Mouse (Mus musculus) left cerebral cortex, adult 8-10 months (tissue): ENCODE data around the gene Caprin1. TPM values are rescaled to one million over a fixed set of nuclear protein-coding genes. Genes with fewer than 3 reads are reported as not detected.

Experiments
- DNase-seq, 2 experiments: peaks; one replicate each; pipeline ENCODE4 v3.0.0; 2022; ENCODE audit warnings: low spot score in 2 of 2
- total RNA-seq, 4 experiments: library from RNA; stranded (reverse); gene quantifications; 2 replicates each; pipeline ENCODE4 v1.2.4; 2022

The Caprin1 gene
- total RNA-seq, 4 experiments from 2014 or later, result 218 to 270 (median 243) TPM

GRCm38 (mm10) chr2:103796861-103797466 is 485 bp downstream of the Caprin1 start:
- peak; percentile 43 to 67 for DNase-seq

- peak; percentile 33 to 50 for DNase-seq
These were observed 1.1 kb downstream of the Caprin1 start for GRCm38 (mm10) chr2:103796211-103796860.

- peak; percentile 15 to 45 for DNase-seq
These were observed 1.6 kb downstream of the Caprin1 start for GRCm38 (mm10) chr2:103795843-103796210.

- no peak for DNase-seq
These were observed 5.4 kb downstream of the Caprin1 start for GRCm38 (mm10) chr2:103792009-103792408.

- DNase-seq, result no peak
These were observed 11.7 kb downstream of the Caprin1 start for GRCm38 (mm10) chr2:103785735-103786134.

- no peak for DNase-seq
These were observed 12.8 kb downstream of the Caprin1 start for GRCm38 (mm10) chr2:103784621-103785020.

GRCm38 (mm10) chr2:103762492-103762891 is 35.0 kb downstream of the Caprin1 start:
- DNase-seq, result no peak

GRCm38 (mm10) chr2:103761993-103762392 is 35.5 kb downstream of the Caprin1 start:
- DNase-seq, result no peak

GRCm38 (mm10) chr2:103760906-103761716 is 36.3 kb downstream of the Caprin1 start, which contains the start of gene Nat10:
Nat10 (minus strand) TSS chr2:103761270.
- DNase-seq, result peak; percentile 98 to 99

GRCm38 (mm10) chr2:103760421-103760820 is 37.0 kb downstream of the Caprin1 start:
- DNase-seq, result no peak

- DNase-seq, result no peak
These were observed 41.9 kb downstream of the Caprin1 start for GRCm38 (mm10) chr2:103755458-103756085.

- DNase-seq, result no peak
These were observed 42.8 kb downstream of the Caprin1 start for GRCm38 (mm10) chr2:103754614-103755013.

GRCm38 (mm10) chr2:103751771-103752170 is 45.7 kb downstream of the Caprin1 start:
- DNase-seq, result no peak

GRCm38 (mm10) chr2:103749091-103749490 is 48.4 kb downstream of the Caprin1 start:
- DNase-seq, result no peak

- DNase-seq, result no peak
These were observed 49.6 kb downstream of the Caprin1 start for GRCm38 (mm10) chr2:103747891-103748290.

GRCm38 (mm10) chr2:103746761-103747160 is 50.7 kb downstream of the Caprin1 start:
- peak in 1 of 2 experiments; percentile 2 for DNase-seq

- peak in 1 of 2 experiments; percentile 6 for DNase-seq
These were observed 51.4 kb downstream of the Caprin1 start for GRCm38 (mm10) chr2:103746096-103746495.

- DNase-seq, result no peak
These were observed 52.0 kb downstream of the Caprin1 start for GRCm38 (mm10) chr2:103745481-103745880.

GRCm38 (mm10) chr2:103743988-103744387 is 53.5 kb downstream of the Caprin1 start:
- DNase-seq, result no peak

- no peak for DNase-seq
These were observed 53.9 kb downstream of the Caprin1 start for GRCm38 (mm10) chr2:103743536-103743935.

- no peak for DNase-seq
These were observed 54.6 kb downstream of the Caprin1 start for GRCm38 (mm10) chr2:103742821-103743220.

GRCm38 (mm10) chr2:103731423-103731822 is 66.0 kb downstream of the Caprin1 start:
- DNase-seq, result no peak
